Mouse (Mus musculus) myocyte (in vitro differentiated cells): ENCODE measurements at regions not wholly inside any gene's neighbourhood (a gene's known extent, or its start where the extent isn't known, plus 50 kb on each side); places are given as distances from the start of the nearest gene placed in this dataset.

ENCODE experiments used
- H3K27me3 ChIP-seq: one replicate; pipeline ENCODE4 v1.6.1; 2011; ENCODE audit not compliant: control insufficient read depth, insufficient read depth, insufficient read length
- H3K36me3 ChIP-seq: one replicate; pipeline ENCODE4 v1.6.1; 2011; ENCODE audit not compliant: control insufficient read depth, insufficient read depth
- H3K4me2 ChIP-seq: one replicate; pipeline ENCODE4 v1.6.1; 2011; ENCODE audit warnings: low read depth, control low read depth
- H3K4me3 ChIP-seq: one replicate; pipeline ENCODE4 v1.5.1; 2011; ENCODE audit warnings: mild to moderate bottlenecking, control low read depth, moderate library complexity
- H3K79me2 ChIP-seq: one replicate; pipeline ENCODE4 v1.6.1; 2011; ENCODE audit not compliant: control insufficient read depth, insufficient read depth
- H3ac ChIP-seq: one replicate; pipeline ENCODE4 v1.6.1; 2011; ENCODE audit not compliant: control insufficient read depth, insufficient read length
- CEBPB ChIP-seq: IDR thresholded peaks from 2 replicates; pipeline ENCODE4 v1.6.1; 2011; ENCODE audit warnings: mild to moderate bottlenecking, moderate library complexity; ENCODE audit not compliant: poor library complexity, insufficient read depth, severe bottlenecking
- E2F4 ChIP-seq: IDR thresholded peaks from one replicate; pipeline ENCODE4 v1.6.1; 2011; ENCODE audit warnings: mild to moderate bottlenecking, control low read depth, moderate library complexity; ENCODE audit not compliant: insufficient read depth
- MAX ChIP-seq: IDR thresholded peaks from one replicate; pipeline ENCODE4 v1.6.1; 2011; ENCODE audit warnings: low read depth, mild to moderate bottlenecking, control low read depth
- MYOD1 ChIP-seq, 3 experiments: IDR thresholded peaks; one replicate each; pipeline ENCODE4 v1.6.1; 2011; ENCODE audit warnings: control low read depth in 2 of 3, low read depth in 2 of 3, mild to moderate bottlenecking in 2 of 3, moderate library complexity in 1 of 3; ENCODE audit not compliant: insufficient read length in 2 of 3, control insufficient read depth in 1 of 3
- MYOG ChIP-seq, 3 experiments: IDR thresholded peaks; one replicate each; pipeline ENCODE4 v1.6.1; 2011; ENCODE audit warnings: control low read depth in 2 of 3, low read depth in 2 of 3, mild to moderate bottlenecking in 2 of 3; ENCODE audit not compliant: insufficient read length in 2 of 3, control insufficient read depth in 1 of 3, insufficient read depth in 1 of 3
- POLR2A ChIP-seq: IDR thresholded peaks from one replicate; pipeline ENCODE4 v1.6.1; 2011; ENCODE audit warnings: low read depth, mild to moderate bottlenecking, control low read depth, moderate library complexity; ENCODE audit not compliant: insufficient read length
- POLR2AphosphoS2 ChIP-seq: IDR thresholded peaks from one replicate; pipeline ENCODE4 v1.6.1; 2011; ENCODE audit warnings: low read depth, control low read depth; ENCODE audit not compliant: insufficient read length
- REST ChIP-seq: IDR thresholded peaks from one replicate; pipeline ENCODE4 v1.6.1; 2011; ENCODE audit warnings: mild to moderate bottlenecking, control low read depth, moderate library complexity; ENCODE audit not compliant: insufficient read depth, insufficient read length
- SRF ChIP-seq: IDR thresholded peaks from one replicate; pipeline ENCODE4 v1.6.1; 2011; ENCODE audit warnings: low read depth; ENCODE audit not compliant: control insufficient read depth, insufficient read length
- TCF12 ChIP-seq: IDR thresholded peaks from one replicate; pipeline ENCODE4 v1.6.1; 2011; ENCODE audit warnings: mild to moderate bottlenecking, control low read depth; ENCODE audit not compliant: poor library complexity, insufficient read depth, severe bottlenecking
- TCF3 ChIP-seq: IDR thresholded peaks from one replicate; pipeline ENCODE4 v1.6.1; 2011; ENCODE audit warnings: low read depth, control low read depth; ENCODE audit not compliant: insufficient read length
- USF1 ChIP-seq: IDR thresholded peaks from one replicate; pipeline ENCODE4 v1.6.1; 2011; ENCODE audit warnings: low read depth, mild to moderate bottlenecking, control low read depth, moderate library complexity

DNA sequence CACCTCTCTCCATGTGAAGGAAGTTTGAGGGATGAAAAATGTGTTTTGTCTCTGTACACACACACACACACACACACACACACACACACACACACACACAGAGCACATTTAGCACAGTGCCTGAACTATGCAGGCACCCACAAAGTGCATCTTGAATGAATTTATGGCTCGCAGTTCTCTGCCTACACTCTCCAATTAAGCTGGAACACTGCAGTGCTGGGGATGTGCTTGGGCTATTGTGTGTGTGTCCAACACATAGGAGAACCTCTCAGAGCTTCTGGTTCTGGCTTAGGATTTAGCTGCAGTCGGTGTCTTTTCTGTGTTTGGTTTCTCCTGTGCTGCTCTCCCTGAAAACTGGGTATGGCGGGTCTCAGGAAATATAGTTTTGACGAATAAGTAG, 83.1 kb downstream of the Hes1 start:
- no peak for TF ChIP-seq POLR2A
- TF ChIP-seq TCF12, result no peak
- TF ChIP-seq REST, result no peak
- no peak for TF ChIP-seq CEBPB
- no peak for TF ChIP-seq MYOG (IDR thresholded peaks at IDR 0.05; ENCODE audit: control insufficient read depth in 1 of 3, insufficient read depth in 1 of 3, insufficient read length in 2 of 3, low read depth in 2 of 3)
- no peak for TF ChIP-seq MAX
- TF ChIP-seq SRF, result no peak
- TF ChIP-seq TCF3, result no peak
- TF ChIP-seq E2F4, result no peak
- no peak for TF ChIP-seq USF1
- no peak for TF ChIP-seq MYOD1 (IDR thresholded peaks at IDR 0.05; ENCODE audit: control insufficient read depth in 1 of 3, insufficient read length in 2 of 3, low read depth in 2 of 3)
- no peak for TF ChIP-seq POLR2AphosphoS2
- H3ac ChIP-seq, result no peak overlapping the region
- no peak overlapping the region for H3K4me2 ChIP-seq
- no peaks in the 10 kb centered on the region for H3K27me3 ChIP-seq
- H3K79me2 ChIP-seq, result no peaks in the 10 kb centered on the region
- H3K36me3 ChIP-seq, result no peaks in the 10 kb centered on the region
- H3K4me3 ChIP-seq, result no peak overlapping the region

GRCm38 (mm10) chr16:30151104-30151503, 86.9 kb downstream of the Hes1 start:
- TF ChIP-seq TCF3 (no peak), E2F4 (no peak), USF1 (no peak), POLR2A (no peak), POLR2AphosphoS2 (no peak), MYOG (IDR thresholded peaks at IDR 0.05; ENCODE audit: control insufficient read depth in 1 of 3, insufficient read depth in 1 of 3, insufficient read length in 2 of 3, low read depth in 2 of 3) (no peak)
- H3K36me3 ChIP-seq, result no peaks in the 10 kb centered on the region
- H3K4me2 ChIP-seq, result no peak overlapping the region
- H3K79me2 ChIP-seq, result no peaks in the 10 kb centered on the region
- H3K4me3 ChIP-seq, result no peak overlapping the region
- H3ac ChIP-seq, result no peak overlapping the region
- no peaks in the 10 kb centered on the region for H3K27me3 ChIP-seq

GRCm38 (mm10) chr16:30155070-30155469, 90.9 kb downstream of the Hes1 start:
- no peaks in the 10 kb centered on the region for H3K79me2 ChIP-seq
- H3K36me3 ChIP-seq, result no peaks in the 10 kb centered on the region
- H3K4me3 ChIP-seq, result no peak overlapping the region
- no peak overlapping the region for H3ac ChIP-seq
- no peaks in the 10 kb centered on the region for H3K27me3 ChIP-seq
- TF ChIP-seq CEBPB, result no peak
- no peak for TF ChIP-seq REST
- TF ChIP-seq USF1, result no peak
- no peak for TF ChIP-seq E2F4
- TF ChIP-seq SRF, result no peak
- no peak for TF ChIP-seq TCF3
- TF ChIP-seq TCF12, result no peak
- TF ChIP-seq MYOG (IDR thresholded peaks at IDR 0.05; ENCODE audit: control insufficient read depth in 1 of 3, insufficient read depth in 1 of 3, insufficient read length in 2 of 3, low read depth in 2 of 3), result no peak
- TF ChIP-seq POLR2AphosphoS2, result no peak
- no peak for TF ChIP-seq MAX
- no peak for TF ChIP-seq POLR2A
- H3K4me2 ChIP-seq, result no peak overlapping the region

DNA sequence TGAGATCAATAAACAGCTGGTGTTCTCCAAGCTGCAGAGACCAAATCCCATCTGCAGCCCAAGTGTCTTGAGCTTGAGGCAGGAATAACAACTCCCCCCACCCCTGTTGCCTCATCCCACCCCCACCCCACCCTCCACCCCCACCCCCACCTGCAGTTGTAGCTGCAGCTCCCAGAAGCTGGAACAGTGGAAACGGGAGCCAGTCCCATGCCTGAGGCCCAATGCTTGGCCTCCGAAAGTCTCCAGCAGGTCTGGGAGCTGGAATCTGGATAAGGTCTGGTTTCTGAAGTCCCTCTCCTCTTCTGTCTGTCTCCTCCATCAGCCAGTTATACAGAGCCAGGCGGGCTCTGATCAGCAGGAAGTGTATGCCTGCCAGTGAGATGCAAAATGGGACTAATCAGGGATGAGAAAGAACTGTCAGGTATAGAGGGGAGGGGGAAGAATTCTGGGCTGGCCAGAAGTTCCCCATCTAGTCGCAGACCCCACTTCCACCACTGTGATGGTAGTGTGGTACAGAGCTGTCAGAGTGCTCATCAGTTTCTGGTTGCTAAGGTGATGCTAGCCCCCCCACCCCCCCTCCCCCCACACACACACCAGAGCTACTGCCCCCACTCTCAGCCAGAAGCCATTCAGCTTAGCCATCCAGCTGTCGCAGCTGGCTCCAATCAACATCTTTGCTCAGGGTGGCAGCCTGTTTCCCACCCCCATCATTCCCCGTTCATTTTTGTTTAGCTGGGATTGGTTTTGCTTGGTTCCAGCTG, 91.5 kb downstream of the Hes1 start:
- TF ChIP-seq CEBPB (no peak), MYOG (IDR thresholded peaks at IDR 0.05; ENCODE audit: control insufficient read depth in 1 of 3, insufficient read depth in 1 of 3, insufficient read length in 2 of 3, low read depth in 2 of 3) (no peak), E2F4 (no peak)

GRCm38 (mm10) chr16:30158184-30158583, 94.0 kb downstream of the Hes1 start:
- no peaks in the 10 kb centered on the region for H3K27me3 ChIP-seq
- no peak overlapping the region for H3ac ChIP-seq
- H3K4me3 ChIP-seq, result no peak overlapping the region
- no peak overlapping the region for H3K4me2 ChIP-seq
- TF ChIP-seq TCF3 (no peak), POLR2AphosphoS2 (no peak), USF1 (no peak), TCF12 (no peak), MAX (no peak), POLR2A (no peak), MYOD1 (IDR thresholded peaks at IDR 0.05; ENCODE audit: control insufficient read depth in 1 of 3, insufficient read length in 2 of 3, low read depth in 2 of 3) (no peak), REST (no peak), E2F4 (no peak), MYOG (IDR thresholded peaks at IDR 0.05; ENCODE audit: control insufficient read depth in 1 of 3, insufficient read depth in 1 of 3, insufficient read length in 2 of 3, low read depth in 2 of 3) (no peak), CEBPB (no peak), SRF (no peak)
- no peaks in the 10 kb centered on the region for H3K79me2 ChIP-seq
- H3K36me3 ChIP-seq, result no peaks in the 10 kb centered on the region

More for the DNA sequence above, 91.5 kb downstream of the Hes1 start:
- no peaks in the 10 kb centered on the region for H3K36me3 ChIP-seq
- no peaks in the 10 kb centered on the region for H3K27me3 ChIP-seq
- no peak overlapping the region for H3K4me2 ChIP-seq
- H3ac ChIP-seq, result no peak overlapping the region
- H3K79me2 ChIP-seq, result no peaks in the 10 kb centered on the region
- no peak overlapping the region for H3K4me3 ChIP-seq
